Mouse (Mus musculus): ENCODE measurements around the gene Gpr107. TPM values are rescaled to one million over a fixed set of nuclear protein-coding genes. Genes with fewer than 3 reads are reported as not detected.
A peak's percentile ranks its signal among the peaks of the same experiment; 100 is the strongest.
"Not testable (repeated sequence)": the region's sequence is repeated elsewhere in the genome, so short reads cannot be mapped to it uniquely, and the experiment has no call there.

Gpr107 gene
- polyA plus RNA-seq, 1 experiment from 2014 or later = 37.5 TPM

- no peak overlapping the region for H3K4me2 ChIP-seq (replicated peaks)
- no peaks in the 10 kb centered on the region for H3K9me3 ChIP-seq
- ATAC-seq = no peak
- 62% methylated on average over 5 of the region's 5 CpGs for WGBS
- H3K27me3 ChIP-seq = no peaks in the 10 kb centered on the region
- peaks cover 16% of the 10 kb centered on the region for H3K4me1 ChIP-seq (replicated peaks)
- H3K4me3 ChIP-seq (replicated peaks) = no peak overlapping the region
- peaks cover 36% of the 10 kb centered on the region for H3K36me3 ChIP-seq
- no peak overlapping the region for H3K9ac ChIP-seq (replicated peaks)
- peak overlapping the region; percentile 35; the same call in 1 of the 2 replicates for H3K27ac ChIP-seq
These were observed 12.8 kb downstream of the Gpr107 start for GRCm38 (mm10) chr2:31164841-31165455.

GRCm38 (mm10) chr2:31165529-31165928, 13.4 kb downstream of the Gpr107 start:
- Histone ChIP-seq H3K9me3 (no peaks in the 10 kb centered on the region), H3K9ac (replicated peaks) (no peak overlapping the region), H3K27ac (peak overlapping the region; percentile 35; the same call in 1 of the 2 replicates), H3K27me3 (no peaks in the 10 kb centered on the region), H3K4me2 (replicated peaks) (no peak overlapping the region), H3K4me1 (replicated peaks) (peaks cover 16% of the 10 kb centered on the region), H3K36me3 (peaks cover 40% of the 10 kb centered on the region), H3K4me3 (replicated peaks) (no peak overlapping the region)
- no peak for ATAC-seq
- WGBS = 76% methylated on average over 4 of the region's 4 CpGs

GRCm38 (mm10) chr2:31167571-31167970, 15.5 kb downstream of the Gpr107 start:
- WGBS = 93% methylated on average over 2 of the region's 2 CpGs
- H3K9me3 ChIP-seq; ATAC-seq; H3K4me3 ChIP-seq (replicated peaks); H3K27me3 ChIP-seq; H3K9ac ChIP-seq (replicated peaks); H3K27ac ChIP-seq; H3K4me2 ChIP-seq (replicated peaks): not testable (repeated sequence)
- Histone ChIP-seq H3K36me3 (peaks cover 60% of the 10 kb centered on the region), H3K4me1 (replicated peaks) (peaks cover 16% of the 10 kb centered on the region)

GRCm38 (mm10) chr2:31169001-31169400, 16.9 kb downstream of the Gpr107 start:
- no peak overlapping the region for H3K9ac ChIP-seq (replicated peaks)
- H3K9me3 ChIP-seq = no peaks in the 10 kb centered on the region
- H3K27me3 ChIP-seq = no peaks in the 10 kb centered on the region
- ATAC-seq = no peak
- WGBS = 88% methylated on average over 10 of the region's 10 CpGs
- H3K4me2 ChIP-seq (replicated peaks) = no peak overlapping the region
- peaks cover 74% of the 10 kb centered on the region for H3K36me3 ChIP-seq
- H3K4me1 ChIP-seq (replicated peaks) = peaks cover 14% of the 10 kb centered on the region
- H3K4me3 ChIP-seq (replicated peaks) = no peak overlapping the region
- no peak overlapping the region for H3K27ac ChIP-seq

GRCm38 (mm10) chr2:31170164-31170563, 18.0 kb downstream of the Gpr107 start:
- no peak for ATAC-seq
- no peaks in the 10 kb centered on the region for H3K27me3 ChIP-seq
- no peak overlapping the region for H3K27ac ChIP-seq
- H3K9ac ChIP-seq (replicated peaks) = no peak overlapping the region
- no peak overlapping the region for H3K4me2 ChIP-seq (replicated peaks)
- H3K9me3 ChIP-seq = no peaks in the 10 kb centered on the region
- 93% methylated on average over 6 of the region's 6 CpGs for WGBS
- H3K36me3 ChIP-seq = peaks cover 86% of the 10 kb centered on the region
- no peak overlapping the region for H3K4me3 ChIP-seq (replicated peaks)
- peaks cover 2% of the 10 kb centered on the region for H3K4me1 ChIP-seq (replicated peaks)

GRCm38 (mm10) chr2:31172001-31172400, 19.9 kb downstream of the Gpr107 start:
- Histone ChIP-seq H3K4me3 (replicated peaks) (no peak overlapping the region), H3K9me3 (no peaks in the 10 kb centered on the region), H3K4me2 (replicated peaks) (no peak overlapping the region), H3K36me3 (peaks cover 100% of the 10 kb centered on the region), H3K9ac (replicated peaks) (no peak overlapping the region), H3K4me1 (replicated peaks) (no peaks in the 10 kb centered on the region), H3K27ac (no peak overlapping the region), H3K27me3 (no peaks in the 10 kb centered on the region)
- 90% methylated on average over 5 of the region's 5 CpGs for WGBS
- no peak for ATAC-seq

GRCm38 (mm10) chr2:31172536-31172935, 20.4 kb downstream of the Gpr107 start:
- 99% methylated on average over 5 of the region's 5 CpGs for WGBS
- no peak for ATAC-seq
- Histone ChIP-seq H3K4me2 (replicated peaks) (no peak overlapping the region), H3K4me1 (replicated peaks) (no peaks in the 10 kb centered on the region), H3K27ac (no peak overlapping the region), H3K36me3 (peaks cover 100% of the 10 kb centered on the region), H3K27me3 (no peaks in the 10 kb centered on the region), H3K9ac (replicated peaks) (no peak overlapping the region), H3K9me3 (no peaks in the 10 kb centered on the region), H3K4me3 (replicated peaks) (no peak overlapping the region)

- Histone ChIP-seq H3K9me3 (no peaks in the 10 kb centered on the region), H3K9ac (replicated peaks) (no peak overlapping the region), H3K4me3 (replicated peaks) (no peak overlapping the region), H3K27me3 (no peaks in the 10 kb centered on the region), H3K4me2 (replicated peaks) (no peak overlapping the region), H3K4me1 (replicated peaks) (no peaks in the 10 kb centered on the region), H3K27ac (no peak overlapping the region), H3K36me3 (peaks cover 100% of the 10 kb centered on the region)
- no peak for ATAC-seq
- WGBS = 78% methylated on average over 4 of the region's 4 CpGs
These were observed 21.2 kb downstream of the Gpr107 start for GRCm38 (mm10) chr2:31173290-31173689.

GRCm38 (mm10) chr2:31178593-31178992, 26.5 kb downstream of the Gpr107 start:
- 83% methylated on average over 6 of the region's 6 CpGs for WGBS
- H3K4me2 ChIP-seq (replicated peaks); H3K4me3 ChIP-seq (replicated peaks); H3K9ac ChIP-seq (replicated peaks); H3K4me1 ChIP-seq (replicated peaks); H3K9me3 ChIP-seq; H3K27me3 ChIP-seq; H3K27ac ChIP-seq; ATAC-seq: not testable (repeated sequence)
- peaks cover 92% of the 10 kb centered on the region for H3K36me3 ChIP-seq

GRCm38 (mm10) chr2:31179471-31179870, 27.4 kb downstream of the Gpr107 start:
- Histone ChIP-seq H3K4me3 (replicated peaks) (no peak overlapping the region), H3K9me3 (no peaks in the 10 kb centered on the region), H3K27me3 (no peaks in the 10 kb centered on the region), H3K9ac (replicated peaks) (no peak overlapping the region), H3K4me1 (replicated peaks) (no peaks in the 10 kb centered on the region), H3K4me2 (replicated peaks) (no peak overlapping the region), H3K27ac (no peak overlapping the region), H3K36me3 (peaks cover 92% of the 10 kb centered on the region)
- WGBS = 93% methylated on average over 7 of the region's 7 CpGs
- no peak for ATAC-seq

GRCm38 (mm10) chr2:31180081-31180551, 28.0 kb downstream of the Gpr107 start:
- H3K4me2 ChIP-seq (replicated peaks) = no peak overlapping the region
- H3K9ac ChIP-seq (replicated peaks) = no peak overlapping the region
- no peaks in the 10 kb centered on the region for H3K27me3 ChIP-seq
- WGBS = 82% methylated on average over 7 of the region's 7 CpGs
- no peaks in the 10 kb centered on the region for H3K4me1 ChIP-seq (replicated peaks)
- H3K4me3 ChIP-seq (replicated peaks) = no peak overlapping the region
- ATAC-seq = no peak
- no peaks in the 10 kb centered on the region for H3K9me3 ChIP-seq
- H3K27ac ChIP-seq = no peak overlapping the region
- H3K36me3 ChIP-seq = peaks cover 92% of the 10 kb centered on the region

GRCm38 (mm10) chr2:31182786-31183330, 30.7 kb downstream of the Gpr107 start:
- Histone ChIP-seq H3K36me3 (peaks cover 88% of the 10 kb centered on the region), H3K27ac (no peak overlapping the region)

GRCm38 (mm10) chr2:31183830-31184229, 31.7 kb downstream of the Gpr107 start:
- WGBS = 89% methylated on average over 1 of the region's 1 CpGs
- Histone ChIP-seq H3K4me2 (replicated peaks) (no peak overlapping the region), H3K36me3 (peaks cover 86% of the 10 kb centered on the region), H3K27ac (no peak overlapping the region), H3K9me3 (no peaks in the 10 kb centered on the region), H3K4me3 (replicated peaks) (no peak overlapping the region), H3K27me3 (no peaks in the 10 kb centered on the region), H3K9ac (replicated peaks) (no peak overlapping the region), H3K4me1 (replicated peaks) (no peaks in the 10 kb centered on the region)
- no peak for ATAC-seq

More at GRCm38 (mm10) chr2:31182786-31183330, 30.7 kb downstream of the Gpr107 start:
- no peaks in the 10 kb centered on the region for H3K9me3 ChIP-seq
- no peak overlapping the region for H3K4me3 ChIP-seq (replicated peaks)
- H3K4me2 ChIP-seq (replicated peaks) = no peak overlapping the region
- no peak for ATAC-seq
- 90% methylated on average over 6 of the region's 6 CpGs for WGBS
- no peaks in the 10 kb centered on the region for H3K4me1 ChIP-seq (replicated peaks)
- H3K27me3 ChIP-seq = no peaks in the 10 kb centered on the region
- H3K9ac ChIP-seq (replicated peaks) = no peak overlapping the region
